Mouse (Mus musculus): ENCODE measurements around the gene Hsph1. TPM values are rescaled to one million over a fixed set of nuclear protein-coding genes. Genes with fewer than 3 reads are reported as not detected.

Hsph1 gene
- polyA plus RNA-seq, 1 experiment from 2014 or later, result 105 TPM

DNA sequence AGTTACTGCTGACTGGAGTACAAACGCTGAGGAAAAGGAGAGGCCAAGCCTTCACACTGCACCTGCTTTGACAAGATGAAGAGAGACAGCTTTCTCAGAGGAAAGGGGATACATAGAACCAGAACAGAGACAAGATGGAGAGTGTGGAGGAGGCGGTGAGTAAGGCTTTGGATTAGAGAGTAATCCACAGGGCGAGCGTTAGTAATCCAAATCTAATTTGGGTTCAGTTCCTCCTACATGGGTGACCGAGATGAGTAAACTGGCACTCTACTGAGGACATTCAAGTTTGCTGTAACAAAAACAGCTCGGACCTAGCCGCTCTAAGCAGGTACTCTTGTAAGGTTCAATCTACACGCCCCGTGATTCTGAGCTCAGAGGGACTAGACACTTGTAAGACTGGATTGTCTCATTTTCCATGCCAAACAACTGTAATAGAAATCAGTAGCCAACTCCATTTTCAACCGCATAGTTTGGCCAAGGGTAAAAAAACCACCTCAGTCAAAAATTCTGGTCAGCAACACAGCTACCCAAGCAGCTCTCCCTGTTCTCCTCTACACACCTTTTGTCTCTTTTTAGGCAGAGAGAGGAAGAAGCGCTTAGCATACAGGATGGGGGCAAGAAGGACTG is 1.7 kb downstream of the Hsph1 start:
- H3K9ac ChIP-seq, result peak overlapping the region; percentile 64
- H3K27ac ChIP-seq, result no peak overlapping the region
- WGBS, result 68% methylated on average over 11 of the region's 11 CpGs
- H3K27me3 ChIP-seq (replicated peaks), result no peaks in the 10 kb centered on the region
- peaks cover 26% of the 10 kb centered on the region for H3K4me1 ChIP-seq
- ATAC-seq (replicated peaks), result no peak
- H3K36me3 ChIP-seq (replicated peaks), result peaks cover 21% of the 10 kb centered on the region
- H3K4me2 ChIP-seq, result peak overlapping the region; percentile 89
- no peaks in the 10 kb centered on the region for H3K9me3 ChIP-seq
- H3K4me3 ChIP-seq, result peak overlapping the region; percentile 61

- 93% methylated on average over 3 of the region's 3 CpGs for WGBS
- Histone ChIP-seq H3K36me3 (replicated peaks) (peaks cover 58% of the 10 kb centered on the region), H3K4me3 (no peak overlapping the region), H3K4me1 (no peaks in the 10 kb centered on the region), H3K9ac (no peak overlapping the region), H3K27me3 (replicated peaks) (no peaks in the 10 kb centered on the region), H3K27ac (no peak overlapping the region), H3K9me3 (no peaks in the 10 kb centered on the region), H3K4me2 (no peak overlapping the region)
- ATAC-seq (replicated peaks), result no peak
Measured at GRCm38 (mm10) chr5:149625547-149625946, 10.6 kb downstream of the Hsph1 start.

DNA sequence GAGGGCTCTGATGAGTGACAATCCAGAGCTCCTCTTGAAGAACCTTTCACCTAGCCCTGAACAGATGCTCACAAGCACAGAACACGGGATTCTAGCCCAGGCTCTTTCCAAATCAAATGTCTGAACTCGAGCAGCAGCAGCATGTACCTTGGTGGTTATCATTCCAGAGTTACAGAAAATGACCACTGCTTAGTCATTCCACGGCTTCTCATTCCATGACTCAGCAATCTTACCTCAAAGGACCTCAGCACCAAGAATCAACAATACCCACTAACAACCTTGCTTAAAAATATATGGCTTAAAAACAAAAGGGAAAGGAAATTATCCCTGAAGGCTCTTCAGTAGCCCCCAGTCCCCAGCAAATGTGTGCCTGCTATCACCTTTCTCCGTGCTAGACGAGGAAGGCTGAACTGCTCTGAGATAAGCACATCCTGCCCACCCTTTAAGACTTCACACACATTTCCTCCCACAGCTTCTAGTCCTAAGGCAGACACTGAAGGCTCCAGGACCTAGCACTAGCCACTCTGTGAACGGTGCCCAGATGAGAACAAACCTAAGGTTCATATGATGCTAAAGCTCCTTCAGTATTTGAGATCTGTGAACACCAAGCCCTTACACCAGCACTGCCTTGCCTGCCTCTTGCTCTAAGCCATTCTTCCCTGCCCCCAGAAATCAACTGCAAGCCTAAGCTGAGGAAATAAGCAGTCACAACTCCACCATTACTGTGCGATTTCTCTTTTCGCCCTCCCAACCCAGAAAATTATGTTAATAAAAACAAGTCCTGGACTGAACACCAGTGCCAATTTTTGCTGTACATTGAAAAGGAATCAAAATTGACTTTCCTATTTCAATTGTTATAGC is 12.1 kb downstream of the Hsph1 start:
- no peaks in the 10 kb centered on the region for H3K27me3 ChIP-seq (replicated peaks)
- WGBS, result 91% methylated on average over 8 of the region's 8 CpGs

GRCm38 (mm10) chr5:149622644-149623043 is 13.5 kb downstream of the Hsph1 start:
- Histone ChIP-seq H3K4me3 (no peak overlapping the region), H3K27ac (no peak overlapping the region), H3K4me1 (no peaks in the 10 kb centered on the region), H3K9me3 (no peaks in the 10 kb centered on the region), H3K27me3 (replicated peaks) (no peaks in the 10 kb centered on the region), H3K9ac (no peak overlapping the region), H3K36me3 (replicated peaks) (peaks cover 68% of the 10 kb centered on the region), H3K4me2 (no peak overlapping the region)
- no peak for ATAC-seq (replicated peaks)
- 75% methylated on average over 6 of the region's 6 CpGs for WGBS

More for the DNA sequence above, 12.1 kb downstream of the Hsph1 start:
- Histone ChIP-seq H3K9ac (no peak overlapping the region), H3K4me3 (no peak overlapping the region), H3K4me2 (no peak overlapping the region), H3K36me3 (replicated peaks) (peaks cover 58% of the 10 kb centered on the region), H3K27ac (no peak overlapping the region), H3K9me3 (no peaks in the 10 kb centered on the region), H3K4me1 (no peaks in the 10 kb centered on the region)
- no peak for ATAC-seq (replicated peaks)

DNA sequence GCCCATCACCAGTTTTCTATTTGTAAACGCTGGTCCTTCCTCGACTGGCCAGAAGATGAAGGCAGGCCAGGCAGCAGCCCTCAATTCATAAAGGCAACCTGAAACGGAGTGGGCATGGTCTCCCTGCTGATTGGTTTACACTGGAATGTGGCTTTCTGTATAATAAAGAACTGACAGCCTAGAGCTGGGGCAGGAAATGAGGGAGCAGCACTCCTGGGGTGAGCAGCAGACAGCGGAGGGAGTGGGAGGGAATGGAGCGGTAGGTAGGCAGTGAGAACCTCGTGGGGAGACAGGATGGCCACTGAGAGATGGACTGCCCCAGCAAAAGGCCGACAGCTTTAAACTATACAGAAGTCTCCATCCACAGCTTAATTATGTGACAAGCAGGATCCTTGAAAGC is 14.0 kb downstream of the Hsph1 start:
- Histone ChIP-seq H3K9ac (no peak overlapping the region), H3K36me3 (replicated peaks) (peaks cover 68% of the 10 kb centered on the region), H3K27ac (no peak overlapping the region), H3K27me3 (replicated peaks) (no peaks in the 10 kb centered on the region), H3K4me2 (no peak overlapping the region), H3K4me3 (no peak overlapping the region), H3K4me1 (no peaks in the 10 kb centered on the region), H3K9me3 (no peaks in the 10 kb centered on the region)
- WGBS, result 77% methylated on average over 7 of the region's 7 CpGs
- ATAC-seq (replicated peaks), result no peak

DNA sequence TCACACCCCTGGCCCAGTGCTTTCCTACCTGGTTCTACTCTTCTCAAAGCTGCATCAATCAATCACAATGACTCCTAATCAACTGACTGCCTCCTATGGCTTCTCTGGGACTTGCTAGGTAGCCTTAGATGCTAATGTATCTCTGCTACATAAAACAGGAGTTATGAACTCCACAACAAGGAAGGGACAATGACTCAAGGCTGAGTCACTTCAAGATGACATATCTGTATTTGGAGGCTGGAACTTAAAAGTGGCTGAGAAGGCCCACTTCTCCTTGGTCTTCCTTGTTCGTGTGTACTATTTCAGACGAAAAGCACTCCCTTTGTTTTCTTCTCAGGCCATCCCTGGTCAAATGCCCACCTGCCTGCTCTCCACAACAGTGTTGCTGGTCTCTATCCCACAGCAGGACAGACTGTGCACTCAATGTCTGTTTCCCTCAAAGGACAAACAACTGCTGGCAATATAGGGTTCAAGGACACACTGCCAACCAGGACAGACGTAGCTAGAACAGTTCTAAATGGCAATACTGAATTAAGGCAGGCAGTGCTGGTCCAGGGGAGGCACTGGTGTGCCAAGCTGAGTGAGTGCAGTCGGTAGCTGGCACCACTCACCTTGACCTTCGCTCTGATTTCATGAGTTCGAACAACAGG is 18.3 kb downstream of the Hsph1 start:
- H3K36me3 ChIP-seq (replicated peaks), result peaks cover 45% of the 10 kb centered on the region
- no peak overlapping the region for H3K4me3 ChIP-seq
- H3K9ac ChIP-seq, result no peak overlapping the region
- no peaks in the 10 kb centered on the region for H3K27me3 ChIP-seq (replicated peaks)
- no peaks in the 10 kb centered on the region for H3K9me3 ChIP-seq
- 92% methylated on average over 6 of the region's 6 CpGs for WGBS
- ATAC-seq (replicated peaks), result no peak
- H3K4me2 ChIP-seq, result no peak overlapping the region
- H3K4me1 ChIP-seq, result 0 out of 2 replicates have a peak, but pooled peaks cover under 1% of the 10 kb centered on the region
- no peak overlapping the region for H3K27ac ChIP-seq

DNA sequence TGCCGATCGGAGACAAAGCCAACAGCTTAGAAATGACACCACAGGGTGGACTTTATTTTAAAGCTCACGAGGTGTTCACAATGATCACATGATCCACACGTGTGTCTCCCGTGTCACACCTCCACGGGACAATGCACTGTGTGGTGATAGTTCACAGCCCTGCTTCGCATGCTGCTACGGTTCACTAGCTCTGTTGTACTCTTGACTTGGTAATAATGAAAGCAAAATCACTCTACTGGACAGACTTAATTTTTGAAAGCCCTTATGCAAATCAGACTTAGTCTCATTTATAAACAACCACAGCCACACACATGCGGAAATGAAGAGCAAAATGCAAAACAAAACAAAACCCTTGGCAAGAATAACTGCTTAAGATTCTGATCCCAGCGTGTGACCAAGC is 19.4 kb downstream of the Hsph1 start:
- WGBS, result 86% methylated on average over 10 of the region's 10 CpGs
- no peak overlapping the region for H3K9ac ChIP-seq
- no peaks in the 10 kb centered on the region for H3K27me3 ChIP-seq (replicated peaks)
- no peak overlapping the region for H3K4me3 ChIP-seq
- ATAC-seq (replicated peaks), result no peak
- H3K36me3 ChIP-seq (replicated peaks), result peaks cover 38% of the 10 kb centered on the region
- no peaks in the 10 kb centered on the region for H3K9me3 ChIP-seq
- H3K4me1 ChIP-seq, result peaks cover 11% of the 10 kb centered on the region
- H3K27ac ChIP-seq, result no peak overlapping the region
- no peak overlapping the region for H3K4me2 ChIP-seq

DNA sequence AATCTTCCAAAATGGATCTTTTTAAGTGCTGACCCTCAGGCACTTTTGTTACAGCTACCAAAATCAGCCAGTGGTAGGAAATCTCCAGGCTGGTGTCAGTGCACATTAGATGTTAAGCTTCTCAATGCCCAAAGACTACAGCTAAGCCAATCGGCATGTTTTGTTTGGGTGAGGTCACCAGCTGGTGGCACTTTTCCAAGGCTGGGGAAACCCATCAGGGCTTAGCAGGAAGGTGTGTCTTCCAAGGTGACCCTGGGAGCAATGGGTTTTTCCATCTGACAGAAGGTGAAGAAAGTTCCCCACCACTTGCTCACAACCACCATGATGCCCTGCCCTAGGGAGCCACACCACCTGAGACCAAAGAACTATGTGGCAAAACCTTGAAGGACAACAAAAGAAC is 20.0 kb downstream of the Hsph1 start:
- no peak for ATAC-seq (replicated peaks)
- Histone ChIP-seq H3K36me3 (replicated peaks) (peaks cover 38% of the 10 kb centered on the region), H3K4me1 (peaks cover 14% of the 10 kb centered on the region), H3K27me3 (replicated peaks) (no peaks in the 10 kb centered on the region), H3K9me3 (no peaks in the 10 kb centered on the region), H3K9ac (no peak overlapping the region), H3K4me3 (no peak overlapping the region), H3K4me2 (no peak overlapping the region), H3K27ac (no peak overlapping the region)
- WGBS, result 67% methylated on average over 1 of the region's 1 CpGs

- peak overlapping the region; percentile 65 for H3K27ac ChIP-seq
- no peak overlapping the region for H3K4me3 ChIP-seq
- H3K9ac ChIP-seq, result no peak overlapping the region
- no peaks in the 10 kb centered on the region for H3K27me3 ChIP-seq (replicated peaks)
- peaks cover 14% of the 10 kb centered on the region for H3K36me3 ChIP-seq (replicated peaks)
- WGBS, result 55% methylated on average over 10 of the region's 10 CpGs
- 0 out of 2 replicates have a peak, but pooled peaks have one; percentile 19 for ATAC-seq (replicated peaks)
- H3K4me1 ChIP-seq, result peaks cover 14% of the 10 kb centered on the region
- no peaks in the 10 kb centered on the region for H3K9me3 ChIP-seq
- H3K4me2 ChIP-seq, result no peak overlapping the region
Measured at GRCm38 (mm10) chr5:149612740-149613139, 23.4 kb downstream of the Hsph1 start.

DNA sequence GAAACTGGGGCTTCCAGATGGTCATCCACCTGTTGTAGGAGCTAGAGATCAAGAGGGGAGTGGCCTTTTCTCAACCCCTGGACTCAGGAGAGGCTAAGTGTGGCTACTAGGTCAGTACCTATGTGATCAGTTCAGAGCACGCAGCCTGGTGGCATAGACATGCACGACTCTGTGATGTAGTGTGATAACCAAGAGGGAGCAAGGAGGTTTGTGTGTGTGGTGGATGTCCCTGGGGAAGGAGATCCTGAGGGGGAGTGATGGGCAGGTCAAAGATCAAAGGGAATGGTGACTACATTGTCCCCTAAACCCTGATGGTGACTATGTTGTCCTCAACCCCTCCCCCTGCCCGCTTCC is 24.0 kb downstream of the Hsph1 start:
- 81% methylated on average over 3 of the region's 3 CpGs for WGBS
- no peak overlapping the region for H3K4me3 ChIP-seq
- ATAC-seq (replicated peaks), result no peak; the same call in 1 of the 2 replicates
- no peak overlapping the region for H3K4me2 ChIP-seq
- H3K27me3 ChIP-seq (replicated peaks), result no peaks in the 10 kb centered on the region
- no peaks in the 10 kb centered on the region for H3K9me3 ChIP-seq
- H3K27ac ChIP-seq, result peak overlapping the region; percentile 65; the same call in 1 of the 2 replicates
- H3K9ac ChIP-seq, result no peak overlapping the region
- peaks cover 14% of the 10 kb centered on the region for H3K4me1 ChIP-seq
- H3K36me3 ChIP-seq (replicated peaks), result peaks cover 10% of the 10 kb centered on the region; the same call in 1 of the 2 replicates

DNA sequence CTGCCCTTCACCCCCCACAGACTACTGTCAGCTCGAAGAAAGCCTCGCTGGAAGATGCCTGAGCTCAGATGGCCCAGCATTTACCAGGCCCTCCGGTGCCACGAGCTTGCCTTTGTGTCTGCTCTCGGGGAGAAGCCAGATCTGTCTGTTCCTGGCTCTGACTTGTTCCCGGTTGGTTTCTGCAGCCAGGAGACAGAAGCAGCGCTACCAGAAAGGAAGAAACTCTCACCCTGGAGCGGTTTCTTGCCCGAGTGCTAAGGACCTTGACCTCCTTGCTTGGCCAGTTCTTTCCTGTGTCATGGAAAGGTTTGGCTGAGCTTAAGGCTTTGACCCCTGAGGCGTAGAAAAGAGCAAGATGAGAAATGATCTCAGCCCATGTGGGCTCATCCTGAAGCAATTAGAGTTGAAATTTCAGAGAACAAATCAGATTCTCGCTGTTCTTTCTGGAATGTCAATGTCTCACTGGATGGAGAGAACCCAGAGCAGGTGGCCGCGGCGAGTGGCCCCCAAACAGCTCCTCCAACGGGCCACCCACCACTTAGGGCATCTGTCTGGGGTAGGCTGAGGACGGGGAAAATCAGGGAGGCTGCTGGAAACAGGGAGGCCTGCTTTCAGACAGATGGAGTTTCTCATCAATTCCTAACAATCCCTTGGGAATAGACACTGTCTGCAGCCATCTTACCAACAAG is 24.6 kb downstream of the Hsph1 start:
- no peak for ATAC-seq (replicated peaks)
- no peaks in the 10 kb centered on the region for H3K9me3 ChIP-seq
- peaks cover 9% of the 10 kb centered on the region; the same call in 1 of the 2 replicates for H3K36me3 ChIP-seq (replicated peaks)
- H3K4me2 ChIP-seq, result no peak overlapping the region
- no peak overlapping the region; the same call in 1 of the 2 replicates for H3K27ac ChIP-seq
- 62% methylated on average over 16 of the region's 16 CpGs for WGBS
- H3K4me3 ChIP-seq, result no peak overlapping the region
- peaks cover 14% of the 10 kb centered on the region for H3K4me1 ChIP-seq
- H3K9ac ChIP-seq, result no peak overlapping the region
- H3K27me3 ChIP-seq (replicated peaks), result no peaks in the 10 kb centered on the region

Data from midbrain, embryonic 15.5 days (tissue).